Mouse (Mus musculus) midbrain, embryonic 16.5 days (tissue): ENCODE data around the gene Mllt6. TPM values are rescaled to one million over a fixed set of nuclear protein-coding genes. Genes with fewer than 3 reads are reported as not detected.

Source experiments
- ATAC-seq: fragments of 200-750 bp; cut with Nextera tagmentation; 2 replicates; pipeline ENCODE4 v1.8.0; 2017; ENCODE audit warnings: moderate TSS enrichment
- H3K27ac ChIP-seq: fragments of 300-500 bp; sonication (generic); 2 replicates; pipeline ENCODE4 v1.5.1; 2014; ENCODE audit warnings: mild to moderate bottlenecking, low read length, mixed read lengths
- H3K27me3 ChIP-seq: fragments of 300-500 bp; sonication (generic); 2 replicates; pipeline ENCODE4 v1.6.1; 2014; ENCODE audit warnings: low read depth, low read length, mixed read lengths; ENCODE audit not compliant: control insufficient read depth, insufficient read depth
- H3K36me3 ChIP-seq: fragments of 300-500 bp; sonication (generic); 2 replicates; pipeline ENCODE4 v1.6.1; 2014; ENCODE audit warnings: mild to moderate bottlenecking, low read length, moderate library complexity, mixed read lengths; ENCODE audit not compliant: control insufficient read depth, insufficient read depth
- H3K4me1 ChIP-seq: fragments of 300-500 bp; sonication (generic); 2 replicates; pipeline ENCODE4 v1.6.1; 2014; ENCODE audit warnings: mild to moderate bottlenecking, low read length, mixed read lengths; ENCODE audit not compliant: control insufficient read depth, insufficient read depth
- H3K4me2 ChIP-seq: fragments of 300-500 bp; sonication (generic); 2 replicates; pipeline ENCODE4 v1.6.1; 2014; ENCODE audit warnings: mild to moderate bottlenecking, low read length, mixed read lengths
- H3K4me3 ChIP-seq: fragments of 300-500 bp; sonication (generic); 2 replicates; pipeline ENCODE4 v1.5.1; 2014; ENCODE audit warnings: low read depth, mild to moderate bottlenecking, low read length, moderate library complexity, mixed read lengths
- H3K9ac ChIP-seq: fragments of 300-500 bp; sonication (generic); 2 replicates; pipeline ENCODE4 v1.6.1; 2014; ENCODE audit warnings: low read depth, low read length, mixed read lengths
- H3K9me3 ChIP-seq: fragments of 300-500 bp; sonication (generic); replicated peaks from 2 replicates; pipeline ENCODE4 v1.6.1; 2014; ENCODE audit warnings: mild to moderate bottlenecking, low read length, mixed read lengths; ENCODE audit not compliant: control insufficient read depth, poor library complexity, severe bottlenecking
- WGBS: fragments of 180-500 bp; shearing (Covaris S2); extraction: QIAGEN DNeasy Blood & Tissue Kit; methylation state at CpG from one replicate; pipeline ENCODE4 v1.1.7; 2014; 5-methylcytosine and 5-hydroxymethylcytosine counted together
- polyA plus RNA-seq: library from polyadenylated mRNA; unstranded; fragments of >200 nt; fragmentation: Nextera tagmentation; extraction: Ambion mirVana; gene quantifications from 2 replicates; pipeline ENCODE4 v1.2.1, GENCODE M21; 2015

Gene Mllt6
- polyA plus RNA-seq, 1 experiment from 2014 or later = 3.3 TPM

DNA sequence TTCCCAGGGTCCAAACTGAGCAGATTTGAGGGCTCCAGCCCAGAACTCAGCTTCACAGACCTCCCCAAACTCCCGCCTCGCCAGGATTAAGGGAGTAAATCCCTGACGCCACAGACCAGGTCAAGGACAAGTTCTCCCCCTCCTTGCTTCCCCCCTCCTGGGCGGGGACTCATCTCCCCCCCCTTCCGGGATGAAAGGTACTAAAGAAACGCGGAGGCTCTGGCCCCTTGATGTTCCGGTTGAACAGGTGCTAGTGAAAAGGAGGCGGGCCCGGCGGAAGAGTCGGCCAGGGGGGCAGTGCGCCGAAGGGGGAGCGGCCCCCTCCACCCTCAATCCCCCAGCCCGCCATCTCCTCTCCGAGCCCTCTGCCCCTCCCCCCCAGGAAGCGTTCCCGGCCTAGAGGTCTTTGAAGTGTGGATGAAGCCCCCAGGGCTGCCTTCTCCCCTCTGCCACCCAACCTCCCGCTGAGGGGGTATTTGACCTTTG, 1.5 kb upstream of the Mllt6 start:
- Histone ChIP-seq H3K9ac (peak overlapping the region; percentile 46), H3K4me3 (peak overlapping the region; percentile 18), H3K36me3 (no peaks in the 10 kb centered on the region), H3K9me3 (no peaks in the 10 kb centered on the region), H3K27me3 (peaks cover 7% of the 10 kb centered on the region), H3K4me2 (peak overlapping the region; percentile 38), H3K27ac (no peak overlapping the region), H3K4me1 (peaks cover 35% of the 10 kb centered on the region)
- no peak for ATAC-seq
- WGBS = under 1% methylated on average over 19 of the region's 20 CpGs

DNA sequence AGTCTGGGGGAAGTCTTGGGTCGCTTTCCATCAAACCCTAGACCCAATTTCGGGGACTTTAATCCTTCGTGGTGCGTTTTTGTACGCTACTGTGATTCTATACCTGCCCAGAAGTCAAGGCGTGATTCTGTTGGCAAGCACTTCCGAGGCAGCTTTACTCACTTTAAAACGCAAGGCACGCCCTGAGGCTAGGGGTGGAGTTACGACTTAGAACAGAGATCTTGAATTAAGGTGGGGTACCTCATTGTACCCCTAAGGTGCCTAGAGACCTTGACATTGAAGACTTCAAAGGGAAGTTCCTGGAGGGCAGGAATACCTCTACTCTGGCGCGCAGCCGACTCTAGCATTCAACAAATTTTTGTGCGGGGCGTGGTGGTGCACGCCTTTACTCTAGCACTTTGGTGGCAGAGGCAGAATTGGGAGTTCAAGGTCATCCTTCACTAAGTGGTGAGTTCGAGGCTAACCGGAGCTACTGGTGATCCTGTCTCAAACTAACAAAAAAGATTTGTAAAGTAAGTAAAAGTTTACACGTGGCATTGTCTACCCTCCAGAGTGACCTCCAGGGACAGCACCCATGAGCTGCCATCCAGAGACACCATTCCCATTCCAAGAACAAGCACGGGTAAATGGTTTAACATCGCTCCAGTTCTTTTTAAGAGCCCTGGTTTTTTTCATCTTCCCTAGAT, 864 bp upstream of the Mllt6 start:
- ATAC-seq = no peak
- WGBS = 3% methylated on average over 21 of the region's 21 CpGs
- H3K9ac ChIP-seq = peak overlapping the region; percentile 90
- H3K27me3 ChIP-seq = peaks cover 7% of the 10 kb centered on the region
- H3K4me2 ChIP-seq = peak overlapping the region; percentile 86
- no peaks in the 10 kb centered on the region for H3K9me3 ChIP-seq
- H3K4me1 ChIP-seq = peaks cover 35% of the 10 kb centered on the region
- no peak overlapping the region for H3K27ac ChIP-seq
- peaks cover 3% of the 10 kb centered on the region; the same call in 1 of the 2 replicates for H3K36me3 ChIP-seq
- peak overlapping the region; percentile 95 for H3K4me3 ChIP-seq

GRCm38 (mm10) chr11:97663528-97664338, 519 bp downstream of the Mllt6 start:
- 1% methylated on average over 30 of the region's 57 CpGs for WGBS
- Histone ChIP-seq H3K36me3 (peaks cover 3% of the 10 kb centered on the region; the same call in 1 of the 2 replicates), H3K4me1 (peaks cover 35% of the 10 kb centered on the region), H3K4me2 (peak overlapping the region; percentile 86), H3K27ac (peak overlapping the region; percentile 78), H3K27me3 (peaks cover 7% of the 10 kb centered on the region), H3K9ac (peak overlapping the region; percentile 90), H3K4me3 (peak overlapping the region; percentile 95), H3K9me3 (no peaks in the 10 kb centered on the region)
- peak; percentile 53; the same call in 1 of the 2 replicates for ATAC-seq

DNA sequence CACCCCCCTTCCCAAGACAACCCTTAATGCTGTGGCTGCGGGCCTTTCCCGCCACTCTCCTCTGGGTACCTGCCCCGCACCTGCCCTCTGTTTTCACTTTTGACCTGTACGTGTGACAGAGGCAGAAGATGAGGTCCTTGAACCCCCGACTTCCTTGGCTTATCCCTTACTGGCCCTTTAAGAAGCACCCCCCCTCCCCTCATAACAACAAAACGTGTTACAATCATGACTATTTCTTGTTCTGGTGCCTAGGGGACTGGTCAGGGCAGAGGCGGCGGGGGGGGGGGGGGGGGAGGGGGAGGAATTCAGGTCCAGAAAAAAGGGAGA, 1.1 kb downstream of the Mllt6 start:
- Histone ChIP-seq H3K9ac (peak overlapping the region; percentile 90), H3K27me3 (peaks cover 7% of the 10 kb centered on the region), H3K27ac (peak overlapping the region; percentile 78; the same call in 1 of the 2 replicates), H3K9me3 (no peaks in the 10 kb centered on the region), H3K4me2 (peak overlapping the region; percentile 86), H3K4me3 (peak overlapping the region; percentile 95), H3K4me1 (peaks cover 37% of the 10 kb centered on the region), H3K36me3 (peaks cover 6% of the 10 kb centered on the region; the same call in 1 of the 2 replicates)
- WGBS = 0% methylated on average over 6 of the region's 8 CpGs
- no peak for ATAC-seq

GRCm38 (mm10) chr11:97664771-97665240, 1.6 kb downstream of the Mllt6 start:
- Histone ChIP-seq H3K9ac (0 out of 2 replicates have a peak overlapping the region, but pooled peaks have one; percentile 15), H3K4me1 (peaks cover 32% of the 10 kb centered on the region), H3K9me3 (no peaks in the 10 kb centered on the region), H3K36me3 (peaks cover 6% of the 10 kb centered on the region; the same call in 1 of the 2 replicates), H3K27me3 (peaks cover 7% of the 10 kb centered on the region), H3K27ac (no peak overlapping the region), H3K4me2 (peak overlapping the region; percentile 86), H3K4me3 (peak overlapping the region; percentile 95)
- WGBS = 19% methylated on average over 6 of the region's 6 CpGs
- ATAC-seq = no peak

GRCm38 (mm10) chr11:97665431-97665830, 2.2 kb downstream of the Mllt6 start:
- Histone ChIP-seq H3K27ac (no peak overlapping the region), H3K4me2 (peak overlapping the region; percentile 86; the same call in 1 of the 2 replicates), H3K36me3 (peaks cover 7% of the 10 kb centered on the region; the same call in 1 of the 2 replicates), H3K4me3 (no peak overlapping the region; the same call in 1 of the 2 replicates), H3K9me3 (no peaks in the 10 kb centered on the region), H3K27me3 (peaks cover 7% of the 10 kb centered on the region), H3K4me1 (peaks cover 32% of the 10 kb centered on the region), H3K9ac (no peak overlapping the region; the same call in 1 of the 2 replicates)
- WGBS = 84% methylated on average over 13 of the region's 13 CpGs
- ATAC-seq = no peak

GRCm38 (mm10) chr11:97666221-97666620, 3.0 kb downstream of the Mllt6 start:
- WGBS = 91% methylated on average over 7 of the region's 7 CpGs
- peaks cover 24% of the 10 kb centered on the region for H3K4me1 ChIP-seq
- no peaks in the 10 kb centered on the region for H3K9me3 ChIP-seq
- H3K27me3 ChIP-seq = peaks cover 7% of the 10 kb centered on the region
- no peak overlapping the region for H3K4me3 ChIP-seq
- no peak for ATAC-seq
- H3K9ac ChIP-seq = no peak overlapping the region
- no peak overlapping the region for H3K27ac ChIP-seq
- H3K4me2 ChIP-seq = no peak overlapping the region
- H3K36me3 ChIP-seq = peaks cover 12% of the 10 kb centered on the region; the same call in 1 of the 2 replicates

DNA sequence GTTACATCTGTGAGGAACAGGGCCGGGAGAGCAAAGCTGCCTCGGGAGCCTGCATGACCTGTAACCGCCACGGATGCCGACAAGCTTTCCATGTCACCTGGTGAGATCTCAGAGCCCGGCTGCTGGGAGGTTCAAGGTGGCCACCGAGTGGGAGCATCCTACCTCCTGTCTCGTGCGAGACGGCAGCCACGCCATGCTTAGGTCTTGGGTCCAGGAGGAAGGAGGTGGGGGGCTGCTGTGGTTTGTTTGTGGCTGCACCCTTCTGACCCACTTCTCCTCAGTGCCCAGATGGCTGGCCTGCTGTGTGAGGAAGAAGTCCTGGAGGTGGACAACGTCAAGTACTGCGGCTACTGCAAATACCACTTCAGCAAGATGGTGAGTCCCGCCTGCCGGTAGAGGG, 3.6 kb downstream of the Mllt6 start:
- H3K4me2 ChIP-seq = no peak overlapping the region
- H3K27me3 ChIP-seq = peaks cover 3% of the 10 kb centered on the region
- H3K4me3 ChIP-seq = no peak overlapping the region
- H3K4me1 ChIP-seq = peaks cover 20% of the 10 kb centered on the region
- 0 out of 2 replicates have a peak overlapping the region, but pooled peaks have one; percentile 10 for H3K9ac ChIP-seq
- H3K9me3 ChIP-seq = no peaks in the 10 kb centered on the region
- H3K36me3 ChIP-seq = peaks cover 12% of the 10 kb centered on the region; the same call in 1 of the 2 replicates
- ATAC-seq = no peak
- no peak overlapping the region for H3K27ac ChIP-seq
- 93% methylated on average over 15 of the region's 15 CpGs for WGBS
